Mouse (Mus musculus) ZHBTc4 (cell line): Measurements from ENCODE around the gene Vmn2r114.
"Not testable (repeated sequence)": the region's sequence is repeated elsewhere in the genome, so short reads cannot be mapped to it uniquely, and the experiment has no call there.

Experiments
- DNase-seq: peaks from one replicate; pipeline ENCODE4 v3.0.0-alpha.2; 2011; ENCODE audit warnings: low read depth, low spot score

The Vmn2r114 gene

DNA sequence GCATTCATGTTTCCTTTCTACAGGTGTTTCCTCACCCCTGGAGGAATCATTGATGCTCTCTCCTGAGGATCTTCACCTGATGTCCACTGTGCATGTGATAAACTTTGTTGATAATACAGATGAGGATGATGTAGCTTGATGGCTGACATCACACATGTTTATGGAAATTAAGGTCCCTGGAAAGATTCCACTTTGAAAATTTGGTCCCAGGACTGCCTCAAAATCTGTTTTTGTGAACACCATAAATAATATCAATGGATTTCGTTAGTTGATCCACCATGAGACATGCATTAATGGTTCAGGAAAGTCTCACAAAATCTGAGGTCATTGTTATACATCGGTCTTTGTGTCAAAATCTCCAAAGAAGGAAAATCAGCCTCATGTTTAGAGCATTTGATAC, at the start of gene Vmn2r114:
Gene Vmn2r114, minus strand, starts transcription at position 101 of the 400 bp plus-strand sequence.
- DNase-seq = not testable (repeated sequence)

DNA sequence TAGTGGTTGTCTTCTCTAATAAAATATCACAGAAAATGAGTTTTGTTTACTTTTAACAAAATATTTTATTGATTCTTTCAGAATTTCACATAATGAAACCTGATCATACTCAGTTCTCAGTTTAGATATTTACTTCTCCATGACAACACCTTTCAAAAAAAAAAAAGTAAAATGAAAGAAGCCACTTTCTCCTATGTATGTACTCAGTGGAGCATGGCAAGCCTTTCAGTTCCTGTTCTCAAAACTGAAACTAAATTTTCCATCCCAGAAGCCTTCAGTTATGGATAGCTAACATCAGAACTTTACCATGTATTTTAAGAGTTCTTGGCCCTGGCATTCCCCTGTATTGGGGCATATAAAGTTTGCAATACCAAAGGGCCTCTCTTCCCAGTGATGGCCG, 39.3 kb upstream of the Vmn2r114 start:
- DNase-seq = no peak

DNA sequence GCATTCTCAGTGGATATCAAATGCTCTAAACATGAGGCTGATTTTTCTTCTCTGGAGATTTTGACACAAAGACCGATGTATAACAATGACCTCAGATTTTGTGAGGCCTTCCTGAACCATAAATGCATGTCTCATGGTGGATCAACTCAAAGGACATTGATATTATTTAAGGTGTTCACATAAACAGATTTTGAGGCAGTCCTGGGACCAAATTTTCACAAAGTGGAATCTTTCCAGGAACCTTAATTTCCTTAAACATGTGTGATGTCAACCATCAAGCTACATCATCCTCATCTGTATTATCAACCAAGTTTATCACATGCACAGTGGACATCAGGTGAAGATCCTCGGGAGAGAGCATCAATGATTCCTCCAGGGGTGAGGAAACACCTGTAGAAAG, 31.1 kb upstream of the Vmn2r114 start, which contains the start of gene Vmn2r115:
Gene Vmn2r115, plus strand, starts transcription at position 301 of the 400 bp plus-strand sequence.
- not testable (repeated sequence) for DNase-seq

DNA sequence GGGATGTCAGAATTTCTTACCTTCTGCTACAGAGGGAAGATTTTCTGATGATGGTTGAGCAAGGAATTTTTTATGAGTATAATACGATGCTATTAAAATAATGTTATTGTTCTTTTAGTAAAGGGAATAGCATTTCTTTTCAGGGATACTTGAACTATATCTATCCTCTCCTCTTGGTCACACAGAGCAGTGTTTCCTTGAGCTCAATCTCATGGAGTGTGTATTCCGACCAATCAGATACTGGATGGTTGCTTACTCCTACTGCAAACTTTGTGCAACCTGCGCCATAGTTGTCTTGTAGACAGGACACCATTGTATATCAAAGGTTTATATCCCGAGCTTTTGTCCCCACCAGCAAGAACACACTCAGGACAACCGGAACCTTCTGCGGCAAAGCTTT, 18.3 kb upstream of the Vmn2r114 start:
- DNase-seq = no peak
